Mouse (Mus musculus) spleen, postnatal 10 days (tissue): ENCODE results near the gene Cenpf.

ENCODE experiments used
- DNase-seq, 2 experiments: peaks; one replicate each; pipeline ENCODE4 v3.0.0; 2021 to 2022; ENCODE audit warnings: low spot score in 2 of 2

Cenpf gene

GRCm38 (mm10) chr1:189687654-189688387 lies at the start of gene Cenpf:
Cenpf (minus strand) TSS chr1:189688086.
- DNase-seq, result peak; percentile 90 to 99

DNA sequence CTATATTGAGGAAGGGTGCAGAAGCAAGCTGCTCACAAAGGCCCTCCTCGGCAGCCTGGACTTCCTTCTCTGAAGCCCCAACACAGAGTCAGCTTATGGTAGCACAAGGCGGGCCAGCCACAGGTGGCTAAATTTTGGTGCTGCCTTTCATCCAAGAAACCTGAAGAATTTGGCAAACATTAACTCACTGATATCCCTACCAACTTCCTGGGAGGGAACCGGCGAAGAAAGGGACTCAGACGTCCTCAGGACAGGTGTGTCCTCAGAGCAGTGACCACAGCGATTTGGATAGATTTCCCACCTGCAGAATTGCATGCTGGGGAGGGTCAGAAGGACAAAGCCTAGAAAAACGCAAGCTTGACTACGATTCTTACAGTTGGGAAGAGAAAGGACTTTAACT lies 44.3 kb upstream of the Cenpf start:
- DNase-seq, result no peak

DNA sequence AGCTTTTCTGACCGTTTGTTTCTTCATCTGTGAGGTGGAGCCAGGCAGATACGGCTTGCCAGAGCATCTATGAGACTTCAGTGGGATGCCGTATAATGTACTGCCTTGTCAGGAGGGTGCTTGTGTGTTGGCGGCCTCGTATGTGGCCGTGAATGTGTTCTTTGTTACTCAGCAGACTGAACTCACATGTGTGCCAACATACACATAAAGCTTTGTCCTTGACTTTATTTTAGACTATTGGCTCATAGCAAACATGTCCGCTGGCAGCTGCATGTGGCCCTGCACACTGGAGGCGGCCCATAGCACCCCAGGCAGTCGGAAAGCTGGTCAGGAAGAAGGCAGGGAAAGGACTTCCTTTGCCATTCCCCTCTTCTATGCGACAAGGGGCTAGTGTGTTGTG lies 43.8 kb upstream of the Cenpf start:
- no peak for DNase-seq

- DNase-seq, result no peak
Measured at GRCm38 (mm10) chr1:189729141-189729815, 41.4 kb upstream of the Cenpf start.

- DNase-seq, result no peak
Measured at GRCm38 (mm10) chr1:189728784-189729115, 40.9 kb upstream of the Cenpf start.

GRCm38 (mm10) chr1:189727884-189728783 lies 40.2 kb upstream of the Cenpf start, which contains the start of gene Ptpn14:
Ptpn14 (plus strand) TSS chr1:189728268.
- peak; percentile 17 to 43 for DNase-seq

GRCm38 (mm10) chr1:189727346-189727883 lies 39.5 kb upstream of the Cenpf start:
- DNase-seq, result peak in 1 of 2 experiments; percentile 28

- DNase-seq, result no peak
Measured at GRCm38 (mm10) chr1:189726121-189726520, 38.2 kb upstream of the Cenpf start.

DNA sequence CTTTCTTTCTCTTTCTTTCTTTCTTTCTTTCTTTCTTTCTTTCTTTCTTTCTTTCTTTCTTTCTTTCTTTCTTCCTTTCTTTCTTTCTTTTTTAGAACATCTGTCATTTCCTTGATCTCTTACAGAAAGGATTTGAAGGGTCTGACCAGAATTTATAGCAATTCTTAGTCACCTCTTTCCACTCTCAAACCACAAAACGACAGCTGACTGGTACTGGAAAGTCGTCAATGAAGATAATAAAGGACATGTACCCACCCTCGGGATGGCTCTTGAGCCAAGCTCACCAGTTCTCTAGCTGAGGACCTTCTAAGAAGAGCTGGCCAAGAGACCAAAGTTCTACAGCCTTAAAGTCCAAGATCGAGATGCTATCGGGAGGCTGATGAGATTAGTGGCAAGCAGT lies 30.7 kb upstream of the Cenpf start:
- no peak for DNase-seq

GRCm38 (mm10) chr1:189717546-189717945 lies 29.7 kb upstream of the Cenpf start:
- no peak for DNase-seq

- no peak for DNase-seq
Measured at GRCm38 (mm10) chr1:189715915-189716797, 28.3 kb upstream of the Cenpf start.

- DNase-seq, result no peak
Measured at GRCm38 (mm10) chr1:189709001-189709400, 21.1 kb upstream of the Cenpf start.

DNA sequence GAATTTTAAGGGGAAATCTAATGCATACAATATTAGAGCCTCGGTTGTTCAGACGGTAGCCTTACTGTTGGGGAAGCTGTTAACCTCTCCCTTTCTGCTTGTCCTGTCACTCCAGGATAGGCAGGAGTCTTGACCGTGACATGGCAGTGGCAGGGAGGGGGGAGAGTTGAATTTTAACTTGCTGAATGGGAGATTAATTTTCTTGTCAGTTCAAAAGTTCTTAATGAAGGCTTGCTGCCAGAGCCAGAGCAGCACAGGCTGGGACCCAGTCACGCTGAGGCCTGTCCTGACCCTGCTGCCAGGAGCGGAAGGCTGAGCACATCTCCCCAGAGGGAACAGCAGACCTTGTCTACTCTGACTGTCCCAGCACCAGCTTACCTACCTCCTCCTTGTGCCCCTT lies 19.5 kb upstream of the Cenpf start:
- no peak for DNase-seq

DNA sequence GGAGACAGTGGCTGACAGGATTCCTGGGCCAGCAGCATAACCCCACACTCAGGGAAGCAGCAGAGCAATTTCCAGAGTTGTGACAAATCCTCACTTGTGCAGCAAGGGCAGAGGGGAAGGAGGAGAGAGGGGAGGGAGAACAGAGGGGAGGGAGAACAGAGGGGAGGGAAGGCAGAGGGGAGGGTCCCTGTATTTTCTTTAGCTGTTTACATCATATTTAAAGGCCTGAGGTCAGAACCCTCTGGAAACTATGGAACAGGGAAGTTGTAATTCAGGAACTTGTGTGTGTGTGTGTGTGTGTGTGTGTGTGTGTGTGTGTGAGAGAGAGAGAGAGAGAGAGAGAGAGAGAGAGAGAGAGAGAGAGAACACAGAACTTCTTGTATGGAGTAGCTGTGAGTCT lies 19.1 kb upstream of the Cenpf start:
- no peak for DNase-seq

DNA sequence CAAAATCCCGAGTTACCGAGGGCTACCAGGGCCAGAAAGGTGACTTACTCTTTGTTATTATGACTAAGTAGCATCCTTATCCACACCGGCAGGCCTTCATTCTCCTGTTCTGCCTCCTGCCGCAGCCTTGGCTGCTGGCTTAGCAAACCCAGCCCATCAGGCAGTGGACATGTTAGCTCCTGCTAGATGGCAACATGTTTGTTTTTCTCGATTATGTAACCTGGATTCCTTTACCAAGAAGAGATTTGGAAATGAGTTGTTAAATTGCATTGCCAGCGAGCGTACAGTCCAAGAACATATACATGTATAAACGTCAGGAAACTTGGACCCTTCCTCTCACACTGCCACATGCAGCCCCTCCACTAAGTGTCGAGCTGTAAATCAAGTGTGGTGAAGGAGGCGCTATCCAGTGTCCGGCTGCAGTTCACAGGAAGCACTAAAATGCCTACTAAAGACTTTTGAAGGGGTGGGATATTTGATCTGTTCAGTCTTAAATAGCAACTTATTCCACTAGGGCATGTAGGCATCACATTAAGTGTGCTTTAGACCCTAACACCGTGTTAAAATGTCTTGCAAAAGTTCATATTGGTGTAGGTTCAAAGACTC lies 18.3 kb upstream of the Cenpf start:
- no peak for DNase-seq

GRCm38 (mm10) chr1:189703591-189703990 lies 15.7 kb upstream of the Cenpf start:
- no peak for DNase-seq

DNA sequence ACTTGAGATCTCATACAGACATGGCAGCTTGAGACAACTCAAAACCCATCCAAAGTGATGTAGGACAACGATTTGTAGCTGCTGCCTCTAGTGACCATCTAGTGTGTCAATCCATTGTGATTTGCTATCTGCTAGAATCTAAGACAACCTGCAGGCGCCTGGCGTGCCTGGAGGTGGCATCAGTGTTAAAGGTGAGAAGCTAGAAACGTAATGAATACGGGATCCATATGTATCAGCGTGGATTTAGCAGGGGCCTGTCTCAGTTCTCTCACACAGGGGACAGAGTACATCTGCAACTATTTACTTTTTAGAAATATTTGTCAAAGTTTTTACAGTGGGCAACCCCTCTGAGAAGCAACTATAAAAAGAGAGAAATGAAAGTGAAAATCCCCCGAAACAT lies 15.3 kb upstream of the Cenpf start:
- no peak for DNase-seq

- peak; percentile 33 to 74 for DNase-seq
Measured at GRCm38 (mm10) chr1:189700990-189701389, 13.1 kb upstream of the Cenpf start.

GRCm38 (mm10) chr1:189700186-189700585 lies 12.3 kb upstream of the Cenpf start:
- no peak for DNase-seq

DNA sequence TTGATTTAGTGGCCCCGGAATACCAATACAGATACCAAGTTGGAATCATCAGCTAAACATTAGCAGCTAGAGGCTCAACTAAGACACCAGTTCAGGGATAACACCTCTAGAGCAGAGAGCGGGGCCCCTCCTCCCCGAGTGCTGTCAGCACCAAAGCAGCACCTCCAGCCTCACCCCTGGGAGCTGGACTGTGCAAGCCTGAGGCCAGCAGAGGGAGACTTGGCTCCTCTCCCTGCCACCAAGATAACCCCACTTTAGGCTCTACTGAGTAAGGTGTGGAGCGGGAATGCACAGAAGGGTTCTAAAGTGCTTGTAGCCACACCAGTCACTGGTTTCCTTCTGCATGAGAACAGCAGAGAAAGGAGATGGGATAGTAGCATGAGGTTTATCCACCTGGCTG lies 10.5 kb upstream of the Cenpf start:
- DNase-seq, result no peak

DNA sequence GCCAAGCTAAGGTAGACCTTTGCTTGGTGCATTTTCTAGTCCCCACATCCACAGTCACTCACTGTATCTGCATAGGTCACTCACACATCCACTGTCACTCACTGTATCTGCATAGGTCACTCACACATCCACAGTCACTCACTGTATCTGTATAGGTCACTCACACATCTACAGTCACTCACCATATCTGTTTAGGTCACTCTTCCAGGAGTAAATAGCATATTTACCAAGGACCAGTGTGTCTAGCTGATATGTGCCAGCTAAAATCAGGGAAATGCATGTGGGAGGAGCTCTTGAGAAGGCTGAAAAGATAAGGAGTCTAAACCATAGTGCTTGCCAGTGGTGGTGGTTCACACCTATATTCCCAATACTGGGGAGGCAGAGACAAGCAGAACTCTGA lies 7.4 kb upstream of the Cenpf start:
- DNase-seq, result no peak
